Mouse (Mus musculus) bone marrow macrophage, adult 2 months (primary cell): ENCODE measurements around the gene Thoc7. TPM values are rescaled to one million over a fixed set of nuclear protein-coding genes. Genes with fewer than 3 reads are reported as not detected.

ENCODE experiments used
- H3K27ac ChIP-seq: 2 replicates; pipeline ENCODE4 v1.5.1; 2012; ENCODE audit warnings: low read depth, low read length; ENCODE audit not compliant: insufficient read depth
- H3K4me1 ChIP-seq: 2 replicates; pipeline ENCODE4 v1.6.1; 2012; ENCODE audit warnings: low read length; ENCODE audit not compliant: control insufficient read depth, insufficient read depth
- H3K4me3 ChIP-seq: 2 replicates; pipeline ENCODE4 v1.5.1; 2012; ENCODE audit warnings: mild to moderate bottlenecking, low read length, moderate library complexity; ENCODE audit not compliant: insufficient read depth
- CTCF ChIP-seq: IDR thresholded peaks from 2 replicates; pipeline ENCODE4 v1.5.1; 2012; ENCODE audit warnings: low read depth, mild to moderate bottlenecking, low read length, moderate library complexity
- POLR2A ChIP-seq: IDR thresholded peaks from 2 replicates; pipeline ENCODE4 v1.6.1; 2012; ENCODE audit warnings: mild to moderate bottlenecking, low read depth, low read length, borderline replicate concordance
- polyA plus RNA-seq: library from polyadenylated mRNA; stranded (reverse); fragments of >200 nt; gene quantifications from 2 replicates; pipeline ENCODE4 v1.2.4, GENCODE M21; 2012; ENCODE audit not compliant: missing spikeins, insufficient read depth, insufficient read length

The Thoc7 gene
- polyA plus RNA-seq, 1 experiment: 59.7 TPM

GRCm38 (mm10) chr14:13901611-13902067, 60.0 kb downstream of the Thoc7 start:
- Histone ChIP-seq H3K27ac (no peak overlapping the region), H3K4me1 (no peaks in the 10 kb centered on the region), H3K4me3 (peak overlapping the region; percentile 65)
- no peak for TF ChIP-seq POLR2A
- peak; percentile 61 for TF ChIP-seq CTCF

Other genes with a start within 250 kb of the Thoc7 start
- gene Gm281, start 47.4 kb downstream of the Thoc7 start, polyA plus RNA-seq: not detected in 2 replicates
- 18.9 and 19.9 TPM in 2 replicates for gene Atxn7, start 412 bp downstream of the Thoc7 start, polyA plus RNA-seq
- 73.8 and 82.9 TPM in 2 replicates for gene Psmd6, start 159.1 kb upstream of the Thoc7 start, polyA plus RNA-seq
- gene Olfr720, start 225.0 kb upstream of the Thoc7 start, polyA plus RNA-seq: not detected in 2 replicates